Mouse (Mus musculus) heart, embryonic 16.5 days (tissue): Measurements from ENCODE around the gene Cep85l. TPM values are rescaled to one million over a fixed set of nuclear protein-coding genes. Genes with fewer than 3 reads are reported as not detected.

Experiments
- ATAC-seq: fragments of 200-750 bp; cut with Nextera tagmentation; replicated peaks from 2 replicates; pipeline ENCODE4 v1.8.0; 2017; ENCODE audit warnings: moderate number of reproducible peaks; ENCODE audit not compliant: insufficient read depth, low FRiP score; ENCODE audit errors: extremely low read depth
- H3K27ac ChIP-seq: fragments of 300-500 bp; sonication (generic); 2 replicates; pipeline ENCODE4 v1.5.1; 2014; ENCODE audit warnings: mild to moderate bottlenecking, low read length, control low read depth, moderate library complexity
- H3K27me3 ChIP-seq: fragments of 300-500 bp; sonication (generic); 2 replicates; pipeline ENCODE4 v1.6.1; 2014; ENCODE audit warnings: low read length, mixed read lengths; ENCODE audit not compliant: control insufficient read depth, insufficient read depth
- H3K36me3 ChIP-seq: fragments of 300-500 bp; sonication (generic); 2 replicates; pipeline ENCODE4 v1.6.1; 2014; ENCODE audit not compliant: control insufficient read depth, insufficient read depth
- H3K4me1 ChIP-seq: fragments of 300-500 bp; sonication (generic); 2 replicates; pipeline ENCODE4 v1.6.1; 2014; ENCODE audit warnings: low read length, mixed read lengths; ENCODE audit not compliant: control insufficient read depth, insufficient read depth
- H3K4me2 ChIP-seq: fragments of 300-500 bp; sonication (generic); 2 replicates; pipeline ENCODE4 v1.6.1; 2014; ENCODE audit warnings: low read depth, mild to moderate bottlenecking, control low read depth, low read length
- H3K4me3 ChIP-seq: fragments of 300-500 bp; sonication (generic); 2 replicates; pipeline ENCODE4 v1.5.1; 2014; ENCODE audit warnings: mild to moderate bottlenecking, control low read depth, low read length
- H3K9ac ChIP-seq: fragments of 300-500 bp; sonication (generic); 2 replicates; pipeline ENCODE4 v1.6.1; 2014; ENCODE audit warnings: low read length, control low read depth
- H3K9me3 ChIP-seq: fragments of 300-500 bp; sonication (generic); replicated peaks from 2 replicates; pipeline ENCODE4 v1.6.1; 2016; ENCODE audit warnings: low read length; ENCODE audit not compliant: control insufficient read depth
- WGBS: fragments of 180-500 bp; shearing (Covaris S2); extraction: QIAGEN DNeasy Blood & Tissue Kit; methylation state at CpG from one replicate; pipeline ENCODE4 v1.1.7; 2014; 5-methylcytosine and 5-hydroxymethylcytosine counted together
- polyA plus RNA-seq: library from polyadenylated mRNA; unstranded; fragments of >200 nt; fragmentation: Nextera tagmentation; extraction: Ambion mirVana; gene quantifications from 2 replicates; pipeline ENCODE4 v1.2.1, GENCODE M21; 2015

Gene Cep85l
- 4.7 and 5.1 TPM in 2 replicates for polyA plus RNA-seq

DNA sequence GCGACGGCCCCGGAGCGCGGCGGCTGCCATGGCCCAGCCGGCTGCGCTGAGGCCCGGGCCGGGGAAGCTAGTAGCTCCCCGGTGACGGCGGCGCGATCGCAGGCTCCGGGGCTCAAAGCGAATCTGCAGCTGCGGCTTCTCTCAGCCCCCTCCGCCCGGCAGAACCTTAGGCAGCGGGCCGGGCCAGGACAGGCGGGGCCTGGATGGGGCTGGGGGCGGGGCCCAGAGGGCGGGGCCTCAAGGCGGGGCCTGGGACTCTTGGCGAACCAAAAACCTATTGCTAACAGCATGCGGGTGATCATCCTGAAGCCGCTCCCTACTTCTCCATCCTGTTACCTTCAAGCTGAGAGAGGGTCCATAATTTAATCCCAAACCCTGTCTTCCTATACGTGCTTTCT, at the start of gene Cep85l:
TSS of gene Cep85l (minus strand) at position 239 of the 398 bp plus-strand sequence.
- H3K27ac ChIP-seq = peak within 1 kb of the TSS; percentile 93
- ATAC-seq = peak; percentile 99
- WGBS = 0% methylated on average over 31 of the region's 31 CpGs
- H3K4me1 ChIP-seq = peaks cover 20% of the 10 kb centered on the region
- no peaks in the 10 kb centered on the region for H3K27me3 ChIP-seq
- no peaks in the 10 kb centered on the region for H3K9me3 ChIP-seq
- H3K4me3 ChIP-seq = peak within 1 kb of the TSS; percentile 86
- H3K9ac ChIP-seq = peak within 1 kb of the TSS; percentile 96
- no peaks in the 10 kb centered on the region for H3K36me3 ChIP-seq
- H3K4me2 ChIP-seq = peak within 1 kb of the TSS; percentile 80

GRCm38 (mm10) chr10:53428695-53429447, 49.1 kb upstream of the Cep85l start:
- H3K4me3 ChIP-seq = no peak overlapping the region
- ATAC-seq = peak; percentile 78; the same call in 1 of the 2 replicates
- peak overlapping the region; percentile 39; the same call in 1 of the 2 replicates for H3K27ac ChIP-seq
- no peak overlapping the region for H3K9ac ChIP-seq
- H3K27me3 ChIP-seq = no peaks in the 10 kb centered on the region
- H3K4me1 ChIP-seq = peaks cover 21% of the 10 kb centered on the region
- H3K36me3 ChIP-seq = no peaks in the 10 kb centered on the region
- no peak overlapping the region for H3K4me2 ChIP-seq
- 30% methylated on average over 7 of the region's 7 CpGs for WGBS
- H3K9me3 ChIP-seq = no peaks in the 10 kb centered on the region; the same call in 1 of the 2 replicates

DNA sequence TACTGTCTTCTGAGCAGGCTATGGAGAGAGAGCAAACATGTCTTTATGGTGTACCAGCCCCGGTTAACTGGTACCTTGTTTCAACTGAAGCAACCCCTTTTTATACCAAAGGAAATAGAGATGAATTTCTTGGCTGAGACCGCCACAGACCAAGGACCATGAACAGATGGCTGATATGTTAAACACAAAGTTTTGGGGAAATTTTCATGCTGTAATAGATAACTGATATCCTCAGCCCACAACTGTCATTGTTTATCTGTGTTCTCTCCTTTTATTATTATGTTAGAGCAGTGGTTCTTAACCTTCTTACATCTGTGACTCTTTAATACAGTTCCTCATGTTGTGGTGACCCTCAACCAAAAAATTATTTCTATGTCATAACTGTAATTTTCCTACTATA, 46.8 kb upstream of the Cep85l start:
- ATAC-seq = no peak
- H3K9me3 ChIP-seq = no peaks in the 10 kb centered on the region; the same call in 1 of the 2 replicates
- no peak overlapping the region for H3K27ac ChIP-seq
- H3K27me3 ChIP-seq = no peaks in the 10 kb centered on the region
- no peak overlapping the region for H3K4me2 ChIP-seq
- H3K36me3 ChIP-seq = no peaks in the 10 kb centered on the region
- H3K9ac ChIP-seq = no peak overlapping the region
- H3K4me3 ChIP-seq = no peak overlapping the region
- H3K4me1 ChIP-seq = peaks cover 30% of the 10 kb centered on the region
- WGBS = 90% methylated on average over 2 of the region's 2 CpGs

DNA sequence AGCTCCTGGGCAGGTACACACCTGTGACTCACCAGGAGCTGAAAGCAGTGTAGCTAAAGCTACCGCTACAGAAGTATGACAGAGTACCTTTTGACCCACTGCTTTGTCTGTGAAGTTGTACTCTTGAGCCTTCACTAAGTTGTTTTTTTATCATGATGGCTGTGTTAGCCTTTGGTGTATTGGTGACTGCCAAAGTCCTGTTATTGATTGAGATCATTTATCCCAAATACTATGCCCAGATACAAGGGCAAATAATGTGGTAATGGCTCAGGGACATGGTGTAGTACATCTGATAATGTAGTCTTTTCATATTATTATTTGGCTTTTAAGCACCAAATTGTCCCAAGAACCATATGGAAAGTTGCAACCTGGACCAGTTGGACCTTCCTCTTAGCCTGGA, 43.3 kb upstream of the Cep85l start:
- H3K9ac ChIP-seq = no peak overlapping the region
- no peaks in the 10 kb centered on the region for H3K36me3 ChIP-seq
- H3K27me3 ChIP-seq = no peaks in the 10 kb centered on the region
- no peak overlapping the region for H3K4me2 ChIP-seq
- H3K4me3 ChIP-seq = no peak overlapping the region
- 98% methylated on average over 1 of the region's 1 CpGs for WGBS
- no peaks in the 10 kb centered on the region; the same call in 1 of the 2 replicates for H3K9me3 ChIP-seq
- peaks cover 13% of the 10 kb centered on the region for H3K4me1 ChIP-seq
- H3K27ac ChIP-seq = no peak overlapping the region
- ATAC-seq = no peak

DNA sequence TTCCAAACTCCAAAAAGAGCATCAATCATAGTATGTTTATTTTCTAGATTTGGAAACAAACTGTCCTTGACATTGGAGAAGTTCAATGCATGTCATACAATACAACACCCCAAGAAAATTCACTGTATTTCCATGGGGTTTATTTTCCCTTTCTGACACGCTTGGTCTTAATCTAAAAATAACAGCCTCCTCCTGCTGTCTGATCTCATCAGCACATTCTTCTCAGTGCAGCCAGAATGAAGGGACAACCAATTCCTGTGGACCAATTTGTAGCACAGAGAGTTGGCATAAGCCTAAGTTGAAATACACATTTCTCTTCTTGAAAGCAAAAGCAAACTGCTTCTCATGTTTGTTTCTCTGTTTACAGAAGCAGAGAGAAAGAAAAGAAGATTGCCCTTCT, 42.5 kb upstream of the Cep85l start:
- H3K36me3 ChIP-seq = no peaks in the 10 kb centered on the region
- no peaks in the 10 kb centered on the region; the same call in 1 of the 2 replicates for H3K9me3 ChIP-seq
- H3K27me3 ChIP-seq = no peaks in the 10 kb centered on the region
- H3K4me1 ChIP-seq = peaks cover 13% of the 10 kb centered on the region
- H3K4me3 ChIP-seq = no peak overlapping the region
- no peak overlapping the region for H3K4me2 ChIP-seq
- no peak for ATAC-seq
- no peak overlapping the region for H3K9ac ChIP-seq
- WGBS = 19% methylated on average over 1 of the region's 1 CpGs
- 0 out of 2 replicates have a peak overlapping the region, but pooled peaks have one; percentile 19 for H3K27ac ChIP-seq

GRCm38 (mm10) chr10:53421613-53422012, 41.9 kb upstream of the Cep85l start:
- no peak; the same call in 1 of the 2 replicates for ATAC-seq
- WGBS = 27% methylated on average over 6 of the region's 6 CpGs
- no peak overlapping the region for H3K4me2 ChIP-seq
- H3K9me3 ChIP-seq = no peaks in the 10 kb centered on the region; the same call in 1 of the 2 replicates
- no peaks in the 10 kb centered on the region for H3K27me3 ChIP-seq
- H3K36me3 ChIP-seq = no peaks in the 10 kb centered on the region
- peaks cover 15% of the 10 kb centered on the region for H3K4me1 ChIP-seq
- H3K4me3 ChIP-seq = no peak overlapping the region
- H3K9ac ChIP-seq = no peak overlapping the region
- H3K27ac ChIP-seq = 0 out of 2 replicates have a peak overlapping the region, but pooled peaks have one; percentile 19

GRCm38 (mm10) chr10:53420069-53420468, 40.3 kb upstream of the Cep85l start:
- ATAC-seq = no peak
- Histone ChIP-seq H3K4me3 (no peak overlapping the region), H3K36me3 (no peaks in the 10 kb centered on the region), H3K27ac (no peak overlapping the region), H3K9me3 (no peaks in the 10 kb centered on the region; the same call in 1 of the 2 replicates), H3K27me3 (no peaks in the 10 kb centered on the region), H3K4me2 (no peak overlapping the region), H3K9ac (no peak overlapping the region), H3K4me1 (peaks cover 16% of the 10 kb centered on the region)

- ATAC-seq = no peak
- H3K4me2 ChIP-seq = no peak overlapping the region
- H3K9ac ChIP-seq = no peak overlapping the region
- H3K4me3 ChIP-seq = no peak overlapping the region
- no peaks in the 10 kb centered on the region for H3K9me3 ChIP-seq
- H3K4me1 ChIP-seq = peaks cover 16% of the 10 kb centered on the region
- no peaks in the 10 kb centered on the region for H3K36me3 ChIP-seq
- 66% methylated on average over 4 of the region's 4 CpGs for WGBS
- H3K27ac ChIP-seq = no peak overlapping the region
- H3K27me3 ChIP-seq = no peaks in the 10 kb centered on the region
Measured at GRCm38 (mm10) chr10:53419139-53419935, 39.6 kb upstream of the Cep85l start.

DNA sequence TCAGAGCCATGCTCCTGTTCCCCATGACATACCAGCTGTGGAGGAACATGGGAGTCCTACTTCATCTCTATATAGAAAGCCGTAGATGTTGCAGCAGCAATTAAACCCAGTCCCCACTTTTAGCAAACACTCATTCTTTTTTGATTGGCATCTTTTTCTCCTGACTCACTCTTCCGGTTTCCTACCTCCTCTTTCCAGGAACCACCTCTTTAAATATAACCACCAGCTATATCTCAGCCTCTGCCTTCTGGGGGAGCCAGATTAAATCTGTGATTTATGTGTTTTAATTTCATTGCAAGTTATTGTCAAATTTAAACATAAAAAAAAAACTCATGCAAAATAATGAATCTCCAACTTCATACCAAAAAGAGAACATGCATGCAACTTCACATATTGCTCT, 37.3 kb upstream of the Cep85l start:
- WGBS = 49% methylated on average over 2 of the region's 2 CpGs
- H3K9ac ChIP-seq = no peak overlapping the region
- no peak for ATAC-seq
- no peaks in the 10 kb centered on the region for H3K27me3 ChIP-seq
- H3K4me3 ChIP-seq = no peak overlapping the region
- H3K4me2 ChIP-seq = no peak overlapping the region
- no peaks in the 10 kb centered on the region for H3K36me3 ChIP-seq
- H3K27ac ChIP-seq = no peak overlapping the region
- H3K9me3 ChIP-seq = no peaks in the 10 kb centered on the region
- H3K4me1 ChIP-seq = peaks cover 12% of the 10 kb centered on the region
